Mouse (Mus musculus) heart, postnatal 0 days (tissue): ENCODE data around the gene Jmjd1c. TPM values are rescaled to one million over a fixed set of nuclear protein-coding genes. Genes with fewer than 3 reads are reported as not detected.
A peak's percentile ranks its signal among the peaks of the same experiment; 100 is the strongest.

Experiments used
- ATAC-seq: fragments of 200-750 bp; cut with Nextera tagmentation; 2 replicates; pipeline ENCODE4 v1.8.0; 2017; ENCODE audit warnings: low read depth, moderate number of reproducible peaks, moderate library complexity; ENCODE audit not compliant: insufficient read depth
- DNase-seq: peaks from one replicate; pipeline ENCODE4 v3.0.0-alpha.2; 2016; ENCODE audit warnings: low spot score
- H3K27ac ChIP-seq: fragments of 300-500 bp; sonication (generic); 2 replicates; pipeline ENCODE4 v1.5.1; 2014; ENCODE audit warnings: low read depth, mild to moderate bottlenecking
- H3K27me3 ChIP-seq: fragments of 300-500 bp; sonication (generic); 2 replicates; pipeline ENCODE4 v1.6.1; 2014; ENCODE audit warnings: low read length, mixed read lengths; ENCODE audit not compliant: control insufficient read depth, insufficient read depth
- H3K36me3 ChIP-seq: fragments of 300-500 bp; sonication (generic); replicated peaks from 2 replicates; pipeline ENCODE4 v1.6.1; 2014; ENCODE audit warnings: low read length, mixed read lengths; ENCODE audit not compliant: control insufficient read depth, insufficient read depth
- H3K4me1 ChIP-seq: fragments of 300-500 bp; sonication (generic); 2 replicates; pipeline ENCODE4 v1.6.1; 2014; ENCODE audit warnings: antibody characterized with exemption; ENCODE audit not compliant: control insufficient read depth, insufficient read depth
- H3K4me2 ChIP-seq: fragments of 300-500 bp; sonication (generic); 2 replicates; pipeline ENCODE4 v1.6.1; 2014; ENCODE audit warnings: low read depth, mild to moderate bottlenecking, low read length, moderate library complexity
- H3K4me3 ChIP-seq: fragments of 300-500 bp; sonication (generic); 2 replicates; pipeline ENCODE4 v1.5.1; 2014; ENCODE audit warnings: low read depth, low read length
- H3K9ac ChIP-seq: fragments of 300-500 bp; sonication (generic); replicated peaks from 2 replicates; pipeline ENCODE4 v1.6.1; 2014; ENCODE audit warnings: low read depth, low read length, mixed read lengths
- H3K9me3 ChIP-seq: fragments of 300-500 bp; sonication (generic); replicated peaks from 2 replicates; pipeline ENCODE4 v1.6.1; 2016; ENCODE audit warnings: low read length; ENCODE audit not compliant: control insufficient read depth
- CTCF ChIP-seq: IDR thresholded peaks from 2 replicates; pipeline ENCODE4 v1.5.1; 2016; ENCODE audit warnings: antibody characterized with exemption, control low read depth, low read depth
- EP300 ChIP-seq: IDR thresholded peaks from 2 replicates; pipeline ENCODE4 v1.6.1; 2016; ENCODE audit warnings: antibody characterized with exemption, low read depth
- WGBS: fragments of 180-500 bp; shearing (Covaris S2); extraction: QIAGEN DNeasy Blood & Tissue Kit; methylation state at CpG from one replicate; pipeline ENCODE4 v1.1.7; 2014; 5-methylcytosine and 5-hydroxymethylcytosine counted together
- polyA plus RNA-seq: library from polyadenylated mRNA; unstranded; fragments of >200 nt; fragmentation: Nextera tagmentation; extraction: Ambion mirVana; gene quantifications from 2 replicates; pipeline ENCODE4 v1.2.1, GENCODE M21; 2015
- total RNA-seq: library from RNA; depleted of rRNA; stranded (reverse); fragments of >200 nt; gene quantifications from 2 replicates; pipeline ENCODE4 v1.2.3, GENCODE M21; 2014; ENCODE audit warnings: low replicate concordance

Jmjd1c gene
- total and polyA plus RNA-seq, 2 experiments from 2014 or later = 28.1 to 42.4 TPM

- H3K9me3 ChIP-seq = no peaks in the 10 kb centered on the region
- no peak for TF ChIP-seq CTCF
- no peak for TF ChIP-seq EP300
- WGBS = 96% methylated on average over 8 of the region's 8 CpGs
- ATAC-seq (no peak), DNase-seq (no peak)
- H3K4me2 ChIP-seq = no peak overlapping the region
- H3K27ac ChIP-seq = no peak overlapping the region
- no peaks in the 10 kb centered on the region for H3K27me3 ChIP-seq
- H3K4me1 ChIP-seq = peaks cover 22% of the 10 kb centered on the region
- H3K9ac ChIP-seq = no peak overlapping the region
- no peak overlapping the region for H3K4me3 ChIP-seq
- H3K36me3 ChIP-seq = no peaks in the 10 kb centered on the region
Observed at GRCm38 (mm10) chr10:67073577-67073976, 22.3 kb upstream of the Jmjd1c start.

GRCm38 (mm10) chr10:67075931-67076878 is 19.7 kb upstream of the Jmjd1c start:
- H3K4me3 ChIP-seq = no peak overlapping the region
- no peaks in the 10 kb centered on the region for H3K36me3 ChIP-seq
- no peaks in the 10 kb centered on the region for H3K9me3 ChIP-seq
- 65% methylated on average over 21 of the region's 21 CpGs for WGBS
- H3K27me3 ChIP-seq = no peaks in the 10 kb centered on the region
- H3K9ac ChIP-seq = no peak overlapping the region
- H3K4me1 ChIP-seq = peaks cover 34% of the 10 kb centered on the region
- H3K4me2 ChIP-seq = no peak overlapping the region
- TF ChIP-seq EP300 (no peak), CTCF (no peak)
- ATAC-seq (peak; percentile 54; the same call in 1 of the 2 replicates), DNase-seq (no peak)
- H3K27ac ChIP-seq = no peak overlapping the region; the same call in 1 of the 2 replicates

GRCm38 (mm10) chr10:67079030-67079429 is 16.9 kb upstream of the Jmjd1c start:
- ATAC-seq (no peak), DNase-seq (no peak)
- Histone ChIP-seq H3K4me1 (peaks cover 30% of the 10 kb centered on the region), H3K27me3 (no peaks in the 10 kb centered on the region), H3K4me3 (no peak overlapping the region), H3K9ac (no peak overlapping the region), H3K27ac (peak overlapping the region; percentile 43), H3K36me3 (no peaks in the 10 kb centered on the region), H3K9me3 (no peaks in the 10 kb centered on the region), H3K4me2 (no peak overlapping the region)
- WGBS = 52% methylated on average over 4 of the region's 4 CpGs
- TF ChIP-seq CTCF = no peak
- no peak for TF ChIP-seq EP300

- H3K27me3 ChIP-seq = no peaks in the 10 kb centered on the region
- DNase-seq = peak; percentile 80
- peaks cover 30% of the 10 kb centered on the region for H3K4me1 ChIP-seq
- ATAC-seq = peak; percentile 87
- WGBS = 58% methylated on average over 18 of the region's 18 CpGs
- H3K27ac ChIP-seq = peak overlapping the region; percentile 84
- H3K4me3 ChIP-seq = no peak overlapping the region
- H3K9me3 ChIP-seq = no peaks in the 10 kb centered on the region
- H3K36me3 ChIP-seq = no peaks in the 10 kb centered on the region
- TF ChIP-seq CTCF (no peak), EP300 (no peak)
- peak overlapping the region; percentile 28 for H3K4me2 ChIP-seq
- H3K9ac ChIP-seq = no peak overlapping the region
Observed at GRCm38 (mm10) chr10:67081206-67082007, 14.5 kb upstream of the Jmjd1c start.

- TF ChIP-seq EP300 (no peak), CTCF (no peak)
- H3K27ac ChIP-seq = no peak overlapping the region
Observed at GRCm38 (mm10) chr10:67082531-67082930, 13.4 kb upstream of the Jmjd1c start.

More at GRCm38 (mm10) chr10:67082531-67082930, 13.4 kb upstream of the Jmjd1c start:
- H3K4me3 ChIP-seq = no peak overlapping the region
- no peaks in the 10 kb centered on the region for H3K36me3 ChIP-seq
- WGBS = 82% methylated on average over 4 of the region's 4 CpGs
- no peaks in the 10 kb centered on the region for H3K27me3 ChIP-seq
- H3K9me3 ChIP-seq = no peaks in the 10 kb centered on the region
- H3K4me1 ChIP-seq = peaks cover 30% of the 10 kb centered on the region
- no peak for DNase-seq
- H3K9ac ChIP-seq = no peak overlapping the region
- no peak overlapping the region for H3K4me2 ChIP-seq
- no peak for ATAC-seq
